Mouse (Mus musculus): ENCODE data around the gene Ralgapa2. TPM values are rescaled to one million over a fixed set of nuclear protein-coding genes. Genes with fewer than 3 reads are reported as not detected.

Gene Ralgapa2
- total and polyA plus RNA-seq, 2 experiments from 2014 or later: 6.8 to 32.9 TPM

GRCm38 (mm10) chr2:146347942-146348341 is 164.2 kb downstream of the Ralgapa2 start:
- DNase-seq: peak; percentile 59
- Histone ChIP-seq H3K36me3 (ENCODE audit: insufficient read depth) (peaks cover 38% of the 10 kb centered on the region), H3K27me3 (ENCODE audit: insufficient read depth, low read length) (no peaks in the 10 kb centered on the region), H3K9ac (no peak overlapping the region), H3K4me3 (ENCODE audit: low read depth, low read length) (no peak overlapping the region), H3K4me1 (ENCODE audit: insufficient read depth) (no peaks in the 10 kb centered on the region), H3K9me3 (ENCODE audit: low read length) (no peaks in the 10 kb centered on the region), H3K27ac (ENCODE audit: low read depth, low read length) (no peak overlapping the region), H3K4me2 (ENCODE audit: low read depth) (no peak overlapping the region)
- 24% methylated on average over 2 of the region's 2 CpGs for WGBS
- TF ChIP-seq CTCF (IDR thresholded peaks at IDR 0.05; ENCODE audit: low read depth): no peak
- ATAC-seq: peak; percentile 95

GRCm38 (mm10) chr2:146340090-146340489 is 172.1 kb downstream of the Ralgapa2 start:
- Histone ChIP-seq H3K36me3 (ENCODE audit: insufficient read depth) (peaks cover 18% of the 10 kb centered on the region), H3K9me3 (ENCODE audit: low read length) (no peaks in the 10 kb centered on the region), H3K27me3 (ENCODE audit: insufficient read depth, low read length) (no peaks in the 10 kb centered on the region), H3K4me2 (ENCODE audit: low read depth) (no peak overlapping the region), H3K9ac (no peak overlapping the region), H3K4me3 (ENCODE audit: low read depth, low read length) (no peak overlapping the region), H3K4me1 (ENCODE audit: insufficient read depth) (no peaks in the 10 kb centered on the region), H3K27ac (ENCODE audit: low read depth, low read length) (no peak overlapping the region)
- DNase-seq (no peak), ATAC-seq (no peak)
- 98% methylated on average over 4 of the region's 4 CpGs for WGBS
- TF ChIP-seq CTCF (IDR thresholded peaks at IDR 0.05; ENCODE audit: low read depth): no peak

GRCm38 (mm10) chr2:146337540-146337939 is 174.6 kb downstream of the Ralgapa2 start:
- ATAC-seq (no peak), DNase-seq (no peak)
- 73% methylated on average over 1 of the region's 1 CpGs for WGBS
- H3K9ac ChIP-seq: no peak overlapping the region
- no peak overlapping the region for H3K4me2 ChIP-seq (ENCODE audit: low read depth)
- no peaks in the 10 kb centered on the region for H3K27me3 ChIP-seq (ENCODE audit: insufficient read depth, low read length)
- H3K27ac ChIP-seq (ENCODE audit: low read depth, low read length): no peak overlapping the region
- no peaks in the 10 kb centered on the region for H3K9me3 ChIP-seq (ENCODE audit: low read length)
- H3K4me1 ChIP-seq (ENCODE audit: insufficient read depth): no peaks in the 10 kb centered on the region
- no peak for TF ChIP-seq CTCF (IDR thresholded peaks at IDR 0.05; ENCODE audit: low read depth)
- H3K4me3 ChIP-seq (ENCODE audit: low read depth, low read length): no peak overlapping the region
- H3K36me3 ChIP-seq (ENCODE audit: insufficient read depth): peaks cover 16% of the 10 kb centered on the region

GRCm38 (mm10) chr2:146331894-146332476 is 180.2 kb downstream of the Ralgapa2 start:
- Histone ChIP-seq H3K4me2 (ENCODE audit: low read depth) (no peak overlapping the region), H3K27me3 (ENCODE audit: insufficient read depth, low read length) (no peaks in the 10 kb centered on the region), H3K27ac (ENCODE audit: low read depth, low read length) (no peak overlapping the region), H3K9ac (no peak overlapping the region), H3K9me3 (ENCODE audit: low read length) (no peaks in the 10 kb centered on the region), H3K4me3 (ENCODE audit: low read depth, low read length) (no peak overlapping the region), H3K4me1 (ENCODE audit: insufficient read depth) (peaks cover 4% of the 10 kb centered on the region; the same call in 1 of the 2 replicates), H3K36me3 (ENCODE audit: insufficient read depth) (0 out of 2 replicates have a peak, but pooled peaks cover 2% of the 10 kb centered on the region)
- ATAC-seq: no peak
- no peak for DNase-seq
- no peak for TF ChIP-seq CTCF (IDR thresholded peaks at IDR 0.05; ENCODE audit: low read depth)
- WGBS: 41% methylated on average over 5 of the region's 5 CpGs

GRCm38 (mm10) chr2:146330772-146331281 is 181.3 kb downstream of the Ralgapa2 start:
- Histone ChIP-seq H3K27me3 (ENCODE audit: insufficient read depth, low read length) (no peaks in the 10 kb centered on the region), H3K4me3 (ENCODE audit: low read depth, low read length) (no peak overlapping the region), H3K9me3 (ENCODE audit: low read length) (no peaks in the 10 kb centered on the region), H3K36me3 (ENCODE audit: insufficient read depth) (0 out of 2 replicates have a peak, but pooled peaks cover 2% of the 10 kb centered on the region), H3K4me1 (ENCODE audit: insufficient read depth) (peaks cover 4% of the 10 kb centered on the region; the same call in 1 of the 2 replicates), H3K4me2 (ENCODE audit: low read depth) (no peak overlapping the region), H3K27ac (ENCODE audit: low read depth, low read length) (peak overlapping the region; percentile 37; the same call in 1 of the 2 replicates), H3K9ac (no peak overlapping the region)
- DNase-seq (peak; percentile 82), ATAC-seq (peak; percentile 92)
- 9% methylated on average over 8 of the region's 8 CpGs for WGBS
- TF ChIP-seq CTCF (IDR thresholded peaks at IDR 0.05; ENCODE audit: low read depth): no peak

- no peaks in the 10 kb centered on the region for H3K27me3 ChIP-seq (ENCODE audit: insufficient read depth, low read length)
- H3K9me3 ChIP-seq (ENCODE audit: low read length): no peaks in the 10 kb centered on the region
- ATAC-seq: no peak
- H3K4me2 ChIP-seq (ENCODE audit: low read depth): no peak overlapping the region
- WGBS: 70% methylated on average over 1 of the region's 1 CpGs
- peaks cover 7% of the 10 kb centered on the region for H3K4me1 ChIP-seq (ENCODE audit: insufficient read depth)
- H3K27ac ChIP-seq (ENCODE audit: low read depth, low read length): no peak overlapping the region
- H3K36me3 ChIP-seq (ENCODE audit: insufficient read depth): 0 out of 2 replicates have a peak, but pooled peaks cover 2% of the 10 kb centered on the region
- DNase-seq: no peak
- no peak overlapping the region for H3K9ac ChIP-seq
- TF ChIP-seq CTCF (IDR thresholded peaks at IDR 0.05; ENCODE audit: low read depth): no peak
- no peak overlapping the region for H3K4me3 ChIP-seq (ENCODE audit: low read depth, low read length)
Observed at GRCm38 (mm10) chr2:146330101-146330500, 182.0 kb downstream of the Ralgapa2 start.

GRCm38 (mm10) chr2:146326654-146327053 is 185.5 kb downstream of the Ralgapa2 start:
- Histone ChIP-seq H3K36me3 (ENCODE audit: insufficient read depth) (no peaks in the 10 kb centered on the region), H3K27ac (ENCODE audit: low read depth, low read length) (no peak overlapping the region), H3K9me3 (ENCODE audit: low read length) (no peaks in the 10 kb centered on the region), H3K4me2 (ENCODE audit: low read depth) (no peak overlapping the region), H3K4me1 (ENCODE audit: insufficient read depth) (peaks cover 14% of the 10 kb centered on the region), H3K27me3 (ENCODE audit: insufficient read depth, low read length) (no peaks in the 10 kb centered on the region), H3K4me3 (ENCODE audit: low read depth, low read length) (no peak overlapping the region), H3K9ac (no peak overlapping the region)
- DNase-seq (no peak), ATAC-seq (no peak)
- no peak for TF ChIP-seq CTCF (IDR thresholded peaks at IDR 0.05; ENCODE audit: low read depth)
- 56% methylated on average over 1 of the region's 1 CpGs for WGBS

All from forebrain, postnatal 0 days (tissue).